Mouse (Mus musculus): Measurements from ENCODE around the gene Ssbp2. TPM values are rescaled to one million over a fixed set of nuclear protein-coding genes. Genes with fewer than 3 reads are reported as not detected.

Ssbp2 gene
- 44.4 TPM for total RNA-seq (2023)

DNA sequence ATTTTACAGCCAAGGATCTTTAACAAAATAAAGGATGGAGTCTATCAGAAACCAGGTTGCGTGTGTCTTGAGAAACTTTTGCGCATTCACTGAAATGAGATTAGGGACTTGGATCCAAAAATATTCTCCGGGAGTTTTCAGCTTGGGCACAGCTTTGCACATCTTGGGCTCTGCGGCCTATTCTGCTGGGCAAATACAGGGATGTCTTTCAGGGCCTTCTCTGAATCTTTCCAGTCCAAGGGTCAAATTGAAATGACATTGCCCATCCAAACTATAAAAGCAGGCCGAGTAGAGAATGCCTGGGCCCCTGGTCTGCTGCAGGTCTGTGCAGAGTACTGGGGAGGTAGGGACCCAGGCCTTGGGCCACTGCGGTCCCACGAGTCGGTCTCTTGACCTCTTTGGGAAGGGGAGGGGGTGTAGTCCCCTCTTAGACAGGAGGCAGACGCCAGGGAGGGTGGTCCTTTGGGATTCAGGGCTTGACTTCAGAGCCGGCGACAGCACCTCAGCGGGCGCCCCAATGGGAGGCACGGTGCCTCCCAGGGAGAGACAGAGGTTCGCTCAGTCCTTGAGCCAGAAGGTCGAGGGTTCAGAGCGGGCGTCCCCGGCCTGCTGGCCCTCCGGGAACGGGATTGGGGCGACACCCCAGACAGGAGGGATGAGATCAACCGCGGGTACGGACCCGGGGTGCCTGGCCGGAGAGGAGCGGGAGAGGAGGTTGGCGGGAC, at the start of gene Ssbp2:
Gene Ssbp2, plus strand, starts transcription at position 388 of the 725 bp plus-strand sequence.

DNA sequence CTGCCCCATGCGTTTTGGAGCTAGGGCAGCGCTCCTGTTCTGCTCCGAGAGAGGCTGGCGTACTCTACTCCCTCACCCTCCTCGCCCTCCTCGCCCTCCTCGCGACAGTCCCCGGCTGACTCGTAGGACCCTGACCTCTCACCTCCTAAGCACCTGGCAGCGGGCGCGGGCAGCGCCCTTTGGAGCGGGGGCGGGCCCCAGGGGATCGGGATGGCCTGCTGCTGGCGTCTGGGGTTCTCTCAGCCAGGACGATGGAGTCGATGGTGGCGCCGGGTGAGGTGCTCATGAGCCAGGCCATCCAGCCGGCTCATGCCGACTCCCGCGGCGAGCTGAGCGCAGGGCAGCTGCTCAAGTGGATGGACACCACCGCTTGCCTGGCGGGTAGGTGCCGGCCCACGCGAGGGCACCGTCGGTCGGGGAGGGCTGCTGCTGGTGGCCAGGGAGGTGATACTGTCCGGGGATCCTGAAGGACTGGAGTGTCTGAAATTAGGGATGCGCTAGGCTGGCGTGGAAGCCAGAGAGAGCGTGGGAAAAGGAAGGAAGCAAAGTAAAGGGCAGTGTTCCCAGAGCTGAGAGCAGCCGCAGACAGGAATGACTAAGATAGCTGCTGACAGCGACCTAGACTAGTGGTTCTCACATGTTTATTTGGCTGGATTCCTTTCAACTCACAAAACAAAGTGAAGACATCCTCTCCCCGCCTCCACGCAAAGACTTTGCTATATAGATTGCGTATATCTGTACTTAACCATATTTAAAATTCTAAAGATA, 281.4 kb downstream of the Ssbp2 start, which contains the start of gene Acot12:
Gene Acot12, plus strand, starts transcription at position 233 of the 768 bp plus-strand sequence.

Other genes starting within 250 kb of the Ssbp2 start
- gene Atg10, start 236.3 kb upstream of the Ssbp2 start, total RNA-seq (2023) = 7.7 TPM